Mouse (Mus musculus): ENCODE measurements around the gene Inpp4b.

- TF ChIP-seq CTCF (IDR thresholded peaks at IDR 0.05; ENCODE audit: low read depth) (no peak), EP300 (optimal IDR thresholded peaks at IDR 0.05) (no peak)
Observed at GRCm38 (mm10) chr8:81388953-81389352, 46.6 kb downstream of the Inpp4b start.

Measured in stomach, postnatal 0 days (tissue).